Comparison of ENCODE assay signal across 8 mouse cellular contexts in genomic region chr17:32163910-32164650, GRCm38 (mm10). TPM values are rescaled to one million over a fixed set of nuclear protein-coding genes. Genes with fewer than 3 reads are reported as not detected.
DNase-seq lines count a peak whose midpoint lies in the region; ATAC-seq and TF ChIP-seq lines count a peak whose summit lies in the region.

No protein-coding gene starts in this region.

- no peak overlapping the region for H3K4me3 ChIP-seq in lung, postnatal 0 days (ENCODE audit: low read depth, low read length)
- no peak overlapping the region for H3K4me3 ChIP-seq in spleen, adult 2 months (ENCODE audit: extremely low read depth, insufficient read depth, insufficient read length)

- no peaks in the 10 kb centered on the region for H3K36me3 ChIP-seq in lung, postnatal 0 days (ENCODE audit: insufficient read depth, low read length)
- no peaks in the 10 kb centered on the region for H3K36me3 ChIP-seq in spleen, adult 2 months (ENCODE audit: control insufficient read depth, insufficient read depth, low read length)

- peak; percentile 17 for DNase-seq in left cerebral cortex, postnatal 4 days
- DNase-seq in left cerebral cortex, adult 18-20 months (ENCODE audit: low spot score in 2 of 2): no peak
- peak; percentile 47 for DNase-seq in gastrocnemius, postnatal 25 days
- peak; percentile 24 for DNase-seq in lung, postnatal 0 days (ENCODE audit: low spot score)
- DNase-seq in spleen, adult 2 months (ENCODE audit: low read depth in 1 of 2, low spot score in 2 of 2): peak; percentile 49 to 55
- DNase-seq in testis, postnatal 14 days (ENCODE audit: low spot score): no peak
- no peak for DNase-seq in layer of hippocampus, adult 8-10 months (ENCODE audit: low spot score in 2 of 2)

- no peak for TF ChIP-seq CTCF in lung, postnatal 0 days (IDR thresholded peaks at IDR 0.05)
- no peak for TF ChIP-seq CTCF in spleen, adult 2 months (IDR thresholded peaks at IDR 0.05; ENCODE audit: extremely low read depth, insufficient read depth, insufficient read length, insufficient replicate concordance)

- peak overlapping the region; percentile 57; the same call in 1 of the 2 replicates for H3K27ac ChIP-seq in lung, postnatal 0 days (ENCODE audit: low read length)
- no peak overlapping the region for H3K27ac ChIP-seq in spleen, adult 2 months (ENCODE audit: insufficient read depth, low read length)

- no peak for TF ChIP-seq POLR2A in spleen, adult 2 months (IDR thresholded peaks at IDR 0.05; ENCODE audit: low read depth, low read length)

- 44% methylated on average over 6 of the region's 6 CpGs for WGBS in lung, postnatal 0 days
- 11% methylated on average over 6 of the region's 6 CpGs for WGBS in spleen, adult 2 months

- H3K9me3 ChIP-seq in lung, postnatal 0 days (ENCODE audit: low read length): no peaks in the 10 kb centered on the region

- ATAC-seq in lung, postnatal 0 days: no peak
- ATAC-seq in cerebellum, adult (ENCODE audit: insufficient number of reproducible peaks, low FRiP score, low TSS enrichment): no peak

- H3K4me2 ChIP-seq in lung, postnatal 0 days (replicated peaks; ENCODE audit: low read depth, low read length): no peak overlapping the region

- TF ChIP-seq EP300 in lung, postnatal 0 days (IDR thresholded peaks at IDR 0.05): no peak

- H3K27me3 ChIP-seq in lung, postnatal 0 days (replicated peaks; ENCODE audit: insufficient read depth, low read length): peaks cover 4% of the 10 kb centered on the region; the same call in 1 of the 2 replicates
- peaks cover 17% of the 10 kb centered on the region for H3K27me3 ChIP-seq in spleen, adult 2 months (ENCODE audit: control insufficient read depth, insufficient read depth, low read length)

- intact Hi-C loops in left cerebral cortex, postnatal 4 days (cut with DNase I): no loop called here

- H3K4me1 ChIP-seq in lung, postnatal 0 days (ENCODE audit: insufficient read depth, low read depth, low read length): no peaks in the 10 kb centered on the region; the same call in 1 of the 2 replicates
- peaks cover 17% of the 10 kb centered on the region for H3K4me1 ChIP-seq in spleen, adult 2 months (ENCODE audit: control insufficient read depth, insufficient read depth, insufficient read length)

- H3K9ac ChIP-seq in lung, postnatal 0 days (replicated peaks; ENCODE audit: low read depth): no peak overlapping the region

RNA-seq across cellular contexts. Expression of gene Notch3, which starts 2.6 kb away (rescaled TPM):
- total RNA-seq in left cerebral cortex, postnatal 4 days (2021): 10 to 100 TPM; 21.8 to 21.9 TPM
- total RNA-seq in left cerebral cortex, adult 18-20 months (2021): 1 to 10 TPM; 5.3 to 6.7 TPM
- 10 to 100 TPM; 12.6 to 13.4 TPM for total RNA-seq in gastrocnemius, postnatal 25 days (2021)
- 8.3 and 9.7 TPM in 2 replicates for polyA plus RNA-seq in lung, postnatal 0 days (2015; fragmentation: Nextera tagmentation; extraction: Ambion mirVana)
- polyA plus RNA-seq in spleen, adult 2 months (2012; rRNA removed): 23.5 and 24.5 TPM in 2 replicates
- 10 to 100 TPM in 2 of 4 experiments, 1 to 10 TPM in 2; 7.0 to 13.4 (median 9.5) TPM for total RNA-seq in layer of hippocampus, adult 8-10 months (2022)

RNA-seq across cellular contexts. Expression of gene Ephx3, which starts 25.3 kb away (rescaled TPM):
- under 1 TPM in 1 of 2 experiments, not detected in 1; 0.24 TPM for total RNA-seq in left cerebral cortex, postnatal 4 days (2021)
- total RNA-seq in left cerebral cortex, adult 18-20 months (2021): under 1 TPM; 0.23 to 0.42 TPM
- under 1 TPM; 0.40 to 0.46 TPM for total RNA-seq in gastrocnemius, postnatal 25 days (2021)
- 0.23 and 0.36 TPM in 2 replicates for polyA plus RNA-seq in lung, postnatal 0 days (2015; fragmentation: Nextera tagmentation; extraction: Ambion mirVana)
- 1.1 and 1.5 TPM in 2 replicates for polyA plus RNA-seq in spleen, adult 2 months (2012; rRNA removed)
- total RNA-seq in layer of hippocampus, adult 8-10 months (2022): under 1 TPM in 3 of 4 experiments, not detected in 1; 0.17 to 0.48 (median 0.36) TPM

Comparison
In these comparisons a context has a peak if more than half of its experiments do, and no peak if none do; other contexts are left out.
1. DNase-seq: peak in left cerebral cortex, postnatal 4 days (single experiment), gastrocnemius, postnatal 25 days (single experiment), lung, postnatal 0 days (single experiment) and spleen, adult 2 months (2 of 2); none in left cerebral cortex, adult 18-20 months (0 of 2), testis, postnatal 14 days (single experiment) and layer of hippocampus, adult 8-10 months (0 of 2).